Mouse (Mus musculus): ENCODE data around the gene 0610030E20Rik.

The 0610030E20Rik gene

DNA sequence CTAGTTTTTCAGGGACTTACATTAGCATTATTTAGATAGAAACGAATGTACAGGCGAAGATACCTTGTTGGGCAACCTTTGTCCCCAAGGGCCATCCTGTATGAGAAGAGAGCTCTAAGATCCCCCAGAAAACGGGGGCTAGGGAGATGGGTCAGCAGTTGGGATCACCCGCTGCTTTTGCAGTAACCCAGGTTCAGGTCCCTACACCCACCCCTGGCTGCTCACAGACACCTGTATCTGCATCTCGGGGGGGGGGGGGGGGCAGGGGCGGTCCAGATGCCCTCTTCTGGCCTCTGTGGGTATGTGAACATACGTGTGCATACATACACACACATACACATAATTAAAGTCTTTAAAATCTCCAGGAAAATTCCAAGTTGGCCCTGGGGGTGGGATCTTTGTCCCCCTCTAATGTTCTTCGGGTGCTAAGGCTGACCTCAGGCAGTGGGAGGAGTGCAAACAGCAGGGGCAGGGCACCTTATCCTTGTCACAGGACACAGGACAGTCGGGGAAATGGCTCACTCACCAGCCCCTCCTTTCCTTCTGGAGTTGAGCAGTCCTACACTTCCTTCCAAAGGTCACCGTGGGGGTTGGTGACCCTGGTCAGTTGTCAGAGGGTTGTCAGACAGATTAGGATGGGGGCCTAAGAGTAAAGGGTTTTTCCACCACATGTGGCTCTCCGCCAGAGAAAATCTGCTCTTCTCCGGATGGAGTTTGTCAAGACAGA, 43.8 kb downstream of the 0610030E20Rik start:
- DNase-seq (ENCODE audit: low spot score in 2 of 2), result no peak

DNA sequence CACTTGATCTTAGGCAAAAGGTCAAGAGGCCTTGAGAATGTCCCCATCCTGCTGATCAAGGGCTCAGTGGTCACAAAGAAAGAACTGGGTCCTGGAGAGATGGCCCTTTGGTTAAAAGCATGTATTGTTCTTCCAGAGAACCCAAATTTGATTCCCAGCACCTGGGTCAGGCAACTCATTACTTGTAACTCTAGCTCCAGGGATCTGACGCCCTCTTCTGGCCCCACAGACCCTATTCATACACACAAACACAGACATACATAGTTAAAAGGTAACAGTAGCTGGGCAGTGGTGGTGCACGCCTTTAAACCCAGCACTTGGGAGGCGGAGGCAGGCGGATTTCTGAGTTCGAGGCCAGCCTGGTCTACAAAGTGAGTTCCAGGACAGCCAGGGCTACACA, 45.2 kb downstream of the 0610030E20Rik start:
- DNase-seq (ENCODE audit: low spot score in 2 of 2), result no peak

DNA sequence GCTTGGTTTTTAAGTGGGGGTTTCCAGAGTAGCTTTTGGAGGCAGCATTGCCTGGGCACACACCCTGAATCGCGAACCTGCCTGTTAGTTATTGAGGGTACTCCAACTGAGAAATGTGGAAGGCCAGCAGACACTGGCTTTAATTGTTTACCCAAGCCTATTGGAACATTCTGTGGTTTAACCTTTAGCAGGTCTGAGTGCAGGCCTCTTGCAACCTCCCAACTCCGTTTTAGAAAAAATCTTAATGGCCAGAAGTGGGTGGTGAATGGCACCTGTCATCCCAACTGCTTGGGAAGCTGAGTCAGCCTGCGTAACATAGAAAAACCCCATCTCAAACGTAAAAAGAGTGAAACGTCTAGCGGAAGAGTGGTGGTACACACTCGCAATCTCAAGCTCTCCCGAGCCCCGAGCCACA, 49.7 kb downstream of the 0610030E20Rik start:
- no peak for DNase-seq (ENCODE audit: low spot score in 2 of 2)

DNA sequence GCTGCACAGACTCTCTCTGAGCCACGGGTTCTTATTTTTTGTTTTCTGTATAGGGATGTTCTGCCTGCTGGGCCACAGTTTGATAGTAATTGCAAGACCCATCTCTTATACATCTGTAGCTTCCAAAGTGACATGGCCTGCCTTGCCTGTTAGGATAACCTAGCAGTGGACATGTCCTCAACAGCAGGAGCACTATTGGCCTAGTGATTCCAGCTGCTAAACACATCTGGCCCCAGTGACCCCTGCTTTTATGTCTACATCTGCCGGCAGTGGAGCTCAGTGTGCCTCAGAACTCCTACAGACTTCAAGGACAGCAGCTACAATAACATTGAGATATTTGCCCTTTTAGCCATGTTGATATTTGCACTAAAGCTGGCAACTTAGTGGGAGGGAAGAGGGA, 52.9 kb downstream of the 0610030E20Rik start:
- no peak for DNase-seq (ENCODE audit: low spot score in 2 of 2)

DNA sequence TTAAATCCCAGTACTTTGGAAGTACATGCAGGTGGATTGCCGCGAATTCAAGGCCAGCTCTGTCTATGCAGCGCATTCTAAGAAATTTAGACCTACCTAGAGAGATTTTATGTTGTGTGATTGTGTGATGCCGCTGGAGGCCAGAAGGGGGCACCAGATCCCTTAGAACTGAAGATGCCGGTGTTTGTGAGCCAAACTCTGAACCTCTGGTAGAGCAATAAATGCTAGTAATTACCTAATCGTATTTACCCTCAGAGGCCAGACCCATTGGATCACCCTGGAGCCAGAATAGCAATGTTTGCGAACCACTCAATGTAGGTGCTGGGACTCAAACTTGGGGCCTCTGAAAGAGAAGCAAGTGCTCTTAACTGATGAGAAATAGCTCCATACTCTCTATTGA, 54.8 kb downstream of the 0610030E20Rik start:
- peak; percentile 78 to 85 for DNase-seq (ENCODE audit: low spot score in 2 of 2)
